Mouse (Mus musculus) ES-Bruce4 (cell line): Measurements from ENCODE around the gene Cct4.

Experiments used
- CTCF ChIP-seq: IDR thresholded peaks from one replicate; pipeline ENCODE4 v1.8.1; 2011; ENCODE audit warnings: low read depth, low read length
- EP300 ChIP-seq: IDR thresholded peaks from 2 replicates; pipeline ENCODE4 v1.6.1; 2011; ENCODE audit warnings: low read depth, low read length; ENCODE audit not compliant: insufficient read depth
- POLR2A ChIP-seq: IDR thresholded peaks from one replicate; pipeline ENCODE4 v1.8.1; 2011; ENCODE audit warnings: low read length; ENCODE audit not compliant: insufficient read depth

GRCm38 (mm10) chr11:23047252-23047651 lies 56.9 kb downstream of the Cct4 start:
- TF ChIP-seq POLR2A (no peak), CTCF (no peak), EP300 (no peak)
